Mouse (Mus musculus) embryo, embryonic 10 days (tissue): ENCODE results near the gene Ehmt2.
"Not testable (repeated sequence)": the region's sequence is repeated elsewhere in the genome, so short reads cannot be mapped to it uniquely, and the experiment has no call there.

Source experiments
- DNase-seq: peaks from one replicate; pipeline ENCODE4 v3.0.0-alpha.2; 2015; ENCODE audit warnings: low spot score

Ehmt2 gene

DNA sequence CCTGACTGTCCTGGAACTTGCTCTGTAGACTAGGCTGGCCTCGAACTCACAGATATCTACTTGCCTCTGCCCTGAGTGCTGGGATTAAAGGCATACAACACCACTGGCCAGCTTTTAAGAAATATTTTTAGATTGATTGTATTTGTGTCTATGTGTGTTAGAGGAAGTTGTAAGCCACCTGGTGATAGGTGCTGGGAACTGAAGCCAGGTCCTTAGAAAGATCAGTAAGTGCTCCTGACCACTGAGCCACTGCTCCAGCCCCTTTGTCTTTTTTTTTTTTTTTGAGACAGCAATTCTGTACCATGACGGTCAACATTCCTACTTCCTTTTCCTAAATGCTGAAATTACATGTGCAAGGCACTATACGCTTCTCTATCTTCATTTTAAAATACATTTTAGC lies 55.0 kb downstream of the Ehmt2 start:
- DNase-seq = no peak

DNA sequence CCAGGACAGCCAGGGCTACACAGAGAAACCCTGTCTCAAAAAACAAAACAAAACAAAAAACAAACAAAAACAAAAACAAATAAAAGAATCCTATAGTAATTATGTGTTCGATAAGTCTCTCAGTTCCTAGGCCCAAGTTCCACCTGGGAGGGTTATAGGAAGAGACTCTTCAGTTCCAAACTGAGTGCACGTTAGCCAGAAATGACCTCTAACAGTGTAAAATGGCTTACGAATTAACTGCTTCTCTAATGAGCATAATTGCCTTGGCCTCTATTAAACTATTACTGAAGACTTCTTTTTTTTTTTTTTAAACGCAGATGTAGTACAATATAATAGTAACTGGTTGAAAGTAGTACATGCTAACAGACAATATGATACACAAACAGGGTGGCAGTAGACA lies 55.6 kb downstream of the Ehmt2 start:
- no peak for DNase-seq

DNA sequence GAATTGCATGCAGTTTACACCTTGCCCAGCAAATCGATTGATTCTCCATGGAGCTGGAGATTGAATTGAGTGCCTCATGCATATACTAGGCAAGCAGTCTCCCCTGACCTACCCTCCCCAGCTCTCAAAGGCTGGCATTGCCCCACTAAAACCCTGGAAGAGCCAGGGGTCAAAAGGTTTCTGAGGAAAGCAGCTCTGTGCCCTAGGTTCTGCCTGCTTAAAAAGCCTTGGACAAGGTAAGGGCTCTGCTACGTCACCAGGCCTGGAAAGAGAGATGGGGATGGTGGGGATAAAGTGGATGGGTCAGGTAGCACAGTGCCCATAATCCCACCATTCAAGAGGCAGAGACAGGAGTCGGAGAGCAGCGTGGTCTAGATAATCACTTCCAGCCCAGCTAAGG lies 56.6 kb downstream of the Ehmt2 start:
- DNase-seq = no peak

DNA sequence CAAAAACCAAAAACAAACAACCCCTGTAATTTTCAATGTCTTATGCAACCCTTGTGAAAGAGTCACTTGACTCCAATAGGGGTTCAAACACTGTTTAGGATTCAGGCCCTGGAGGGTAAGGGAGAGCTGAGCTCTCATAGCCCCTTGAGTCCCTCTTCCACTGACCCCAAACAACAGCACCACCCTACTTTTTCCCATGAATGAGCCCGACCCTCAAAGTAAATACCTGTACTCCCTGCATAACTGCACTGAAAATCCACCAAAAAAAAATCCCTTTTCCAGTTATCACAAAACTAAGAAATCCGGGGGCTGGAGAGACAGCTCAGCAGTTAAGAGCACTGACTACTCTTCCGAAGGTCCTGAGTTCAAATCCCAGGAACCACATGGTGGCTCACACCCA lies 57.6 kb downstream of the Ehmt2 start:
- no peak for DNase-seq

DNA sequence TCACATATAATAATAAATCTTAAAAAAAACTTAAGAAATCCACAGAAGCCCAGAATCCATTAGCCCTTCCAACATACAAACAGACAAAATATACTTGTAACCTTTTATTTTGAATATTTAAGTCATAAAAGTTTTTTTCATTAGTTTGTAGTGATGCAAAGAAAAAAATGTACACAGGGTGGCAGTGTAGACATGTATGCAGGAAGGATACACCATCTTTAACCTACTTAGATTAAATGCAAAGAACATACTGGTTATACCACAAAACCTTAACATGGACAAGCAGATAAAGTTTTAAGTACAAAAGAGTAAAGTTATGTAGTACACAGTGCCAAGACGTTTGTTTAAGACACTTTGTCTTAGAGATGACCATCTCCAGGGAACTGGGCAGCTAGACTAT lies 58.1 kb downstream of the Ehmt2 start:
- no peak for DNase-seq

DNA sequence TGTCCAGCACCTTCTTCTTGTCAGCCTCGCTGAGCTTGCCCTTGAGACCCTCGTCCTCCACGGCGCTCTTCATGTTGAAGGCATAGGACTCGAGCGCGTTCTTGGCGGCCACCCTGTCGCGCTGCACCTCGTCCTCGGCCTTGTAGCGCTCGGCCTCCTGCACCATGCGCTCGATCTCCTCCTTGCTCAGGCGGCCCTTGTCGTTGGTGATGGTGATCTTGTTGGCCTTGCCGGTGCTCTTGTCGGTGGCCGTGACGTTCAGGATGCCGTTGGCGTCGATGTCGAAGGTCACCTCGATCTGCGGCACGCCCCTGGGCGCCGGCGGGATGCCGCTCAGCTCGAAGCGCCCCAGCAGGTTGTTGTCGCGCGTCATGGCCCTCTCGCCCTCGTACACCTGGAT lies 59.0 kb downstream of the Ehmt2 start:
- not testable (repeated sequence) for DNase-seq

DNA sequence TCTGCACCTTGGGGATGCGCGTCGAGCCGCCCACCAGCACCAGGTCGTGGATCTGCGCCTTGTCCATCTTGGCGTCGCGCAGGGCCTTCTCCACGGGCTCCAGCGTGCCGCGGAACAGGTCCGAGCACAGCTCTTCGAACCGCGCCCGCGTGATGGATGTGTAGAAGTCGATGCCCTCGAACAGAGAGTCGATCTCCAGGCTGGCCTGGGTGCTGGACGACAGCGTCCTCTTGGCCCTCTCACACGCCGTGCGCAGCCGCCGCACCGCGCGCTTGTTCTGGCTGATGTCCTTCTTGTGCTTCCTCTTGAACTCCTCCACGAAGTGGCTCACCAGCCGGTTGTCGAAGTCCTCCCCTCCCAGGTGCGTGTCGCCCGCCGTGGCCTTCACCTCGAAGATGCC lies 59.7 kb downstream of the Ehmt2 start:
- DNase-seq = not testable (repeated sequence)

DNA sequence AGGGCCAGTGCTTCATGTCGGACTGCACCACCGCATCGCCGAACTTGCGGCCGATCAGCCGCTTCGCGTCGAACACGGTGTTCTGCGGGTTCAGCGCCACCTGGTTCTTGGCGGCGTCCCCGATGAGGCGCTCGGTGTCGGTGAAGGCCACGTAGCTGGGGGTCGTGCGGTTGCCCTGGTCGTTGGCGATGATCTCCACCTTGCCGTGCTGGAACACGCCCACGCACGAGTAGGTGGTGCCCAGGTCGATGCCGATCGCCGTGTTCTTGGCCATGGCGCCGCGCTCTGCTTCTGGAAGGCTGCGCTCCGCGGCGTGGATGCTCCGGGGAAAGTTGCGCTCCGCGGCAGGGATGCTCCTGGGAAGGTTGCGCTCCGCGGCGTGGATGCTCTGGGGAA lies 60.5 kb downstream of the Ehmt2 start:
- not testable (repeated sequence) for DNase-seq

DNA sequence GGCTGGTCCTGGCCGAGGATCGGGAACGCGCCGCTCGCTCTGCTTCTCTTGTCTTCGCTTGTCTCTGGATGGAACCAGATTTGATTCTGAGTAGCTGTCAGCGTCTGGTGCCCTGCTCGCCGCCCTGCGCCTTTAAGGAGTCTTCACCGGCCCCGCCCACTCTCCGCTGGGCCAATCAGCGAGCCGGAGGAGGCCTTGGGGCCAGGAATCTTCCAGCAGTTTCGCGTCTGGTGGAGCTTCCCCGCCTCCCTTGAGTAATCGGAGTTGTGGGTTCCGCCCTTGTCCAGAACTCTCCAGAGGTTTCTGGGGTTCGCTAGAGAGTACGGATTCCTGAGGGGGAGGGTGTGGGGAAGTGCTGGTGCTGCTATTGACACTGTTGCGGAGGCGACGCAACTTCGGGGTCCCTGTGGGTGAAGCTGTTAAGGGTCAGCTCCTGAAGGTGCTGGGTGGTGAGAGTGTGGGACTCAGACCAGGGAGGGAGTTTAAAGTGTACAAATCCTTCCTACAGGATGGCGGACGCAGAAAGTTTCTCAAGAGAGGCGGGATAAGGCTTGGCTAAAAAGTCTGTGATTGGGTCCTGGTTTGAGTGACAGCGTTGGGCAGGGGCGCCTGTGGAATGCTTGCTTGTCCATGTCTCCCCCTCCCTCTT lies 61.0 kb downstream of the Ehmt2 start, which contains the start of gene Hspa1b:
Hspa1b (minus strand) TSS at position 109 of the 649 bp plus-strand sequence.
- peak; percentile 89 for DNase-seq

DNA sequence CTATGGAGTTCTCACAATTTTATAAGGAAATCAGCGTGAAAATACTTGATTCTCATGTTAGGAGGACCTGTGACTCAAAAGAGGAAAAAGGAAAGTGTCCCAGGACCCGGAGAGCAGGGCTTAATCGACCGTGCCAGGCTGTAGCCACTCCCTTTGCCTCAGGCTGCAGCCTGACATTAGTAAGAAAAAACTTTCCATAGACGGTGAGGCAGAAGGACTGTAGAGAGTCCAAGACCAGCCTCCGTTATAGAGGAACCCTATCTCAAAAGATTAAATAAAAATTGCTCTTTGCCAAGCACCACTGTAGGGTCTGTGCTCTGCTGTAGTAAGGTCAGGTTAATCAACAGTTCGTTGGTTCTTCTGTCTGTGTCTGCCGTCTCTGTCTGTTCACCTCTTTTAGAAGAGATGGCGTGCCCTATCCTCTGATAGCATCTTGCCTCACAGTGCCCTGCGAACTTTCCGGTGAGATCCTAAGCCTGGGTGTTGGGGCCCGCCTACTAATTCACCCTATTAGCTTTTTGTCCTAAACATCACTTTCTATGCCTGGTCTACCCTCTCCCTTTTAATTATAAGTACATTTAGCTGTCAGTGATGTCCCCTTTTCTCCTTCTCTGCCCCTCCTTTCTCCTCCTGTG lies 61.7 kb downstream of the Ehmt2 start:
- peak; percentile 62 for DNase-seq

DNA sequence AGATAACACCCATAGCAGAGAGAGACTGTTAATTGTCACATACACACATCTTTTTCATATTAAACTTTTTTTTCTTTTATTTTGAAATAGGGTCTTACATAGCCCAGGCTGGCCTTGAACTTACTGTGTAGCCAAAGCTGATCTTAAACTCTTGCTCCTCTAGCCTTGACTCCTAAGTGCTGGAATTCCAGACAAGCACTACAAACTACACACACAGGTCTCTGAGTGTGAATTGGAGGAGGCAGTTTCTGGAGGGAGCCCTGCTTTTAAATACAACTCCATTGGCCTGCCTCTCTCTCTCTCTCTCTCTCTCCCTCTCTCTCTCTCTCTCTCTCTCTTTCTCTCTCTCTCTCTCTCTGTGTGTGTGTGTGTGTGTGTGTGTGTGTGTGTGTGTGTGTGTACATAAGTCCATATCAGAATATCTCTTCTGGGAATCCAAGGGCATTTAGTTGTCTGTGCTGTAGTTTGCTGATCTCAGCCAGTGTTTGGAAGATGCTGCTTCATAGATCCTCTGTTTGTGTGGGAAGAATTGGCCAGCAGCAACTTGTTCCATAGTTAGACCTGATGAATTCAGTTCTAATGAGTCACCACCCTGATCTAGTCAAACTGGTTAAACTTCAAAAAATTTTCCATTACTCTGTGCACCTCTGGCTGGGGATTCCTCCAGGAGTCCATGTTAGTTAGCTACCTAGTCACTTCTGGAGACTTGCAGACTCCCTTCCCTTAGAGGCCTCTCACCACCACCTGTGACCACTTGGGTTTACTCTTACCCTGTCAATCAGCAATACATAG lies 62.6 kb downstream of the Ehmt2 start:
- DNase-seq = no peak

DNA sequence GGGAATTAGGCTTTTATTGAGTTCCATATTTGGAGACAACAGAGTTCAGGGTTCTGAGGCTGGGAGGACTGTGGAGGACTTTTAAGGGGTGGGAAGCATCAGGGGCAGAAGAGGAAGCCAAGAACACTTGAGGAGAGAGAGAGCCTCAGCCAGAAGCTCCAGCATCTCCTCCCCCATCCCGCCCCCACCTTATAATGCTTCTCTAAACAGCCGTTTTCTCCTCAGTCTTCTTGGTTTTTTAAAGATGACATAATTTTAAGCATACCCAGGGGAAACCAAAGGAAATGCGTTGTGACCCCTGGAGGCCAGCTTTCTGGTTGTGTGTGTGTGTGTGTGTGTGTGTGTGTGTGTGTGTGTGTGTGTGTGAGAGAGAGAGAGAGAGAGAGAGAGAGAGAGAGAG lies 63.9 kb downstream of the Ehmt2 start:
- DNase-seq = no peak

DNA sequence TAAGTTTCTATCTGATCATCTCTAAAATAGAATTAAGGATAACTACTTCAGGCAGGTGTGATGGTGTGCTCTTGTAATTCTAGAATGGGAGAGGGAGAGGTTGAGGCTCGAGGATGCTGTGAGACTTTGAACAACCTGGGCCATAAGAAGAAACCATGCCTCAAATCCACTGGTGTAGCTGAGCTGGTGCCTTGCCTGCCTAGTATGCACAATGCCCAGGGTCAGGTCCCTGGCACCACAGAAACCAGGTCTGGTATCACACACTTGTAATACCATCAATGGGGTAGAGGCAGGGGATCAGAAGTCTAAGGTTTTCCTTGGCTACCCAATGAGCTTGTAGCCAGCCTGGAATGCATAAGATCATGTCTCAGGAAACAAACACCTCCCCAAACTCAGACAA lies 64.6 kb downstream of the Ehmt2 start:
- DNase-seq = no peak
